Mouse (Mus musculus) midbrain, embryonic 16.5 days (tissue): Measurements from ENCODE around the gene Gsta3. TPM values are rescaled to one million over a fixed set of nuclear protein-coding genes. Genes with fewer than 3 reads are reported as not detected.

Source experiments
- ATAC-seq: fragments of 200-750 bp; cut with Nextera tagmentation; 2 replicates; pipeline ENCODE4 v1.8.0; 2017; ENCODE audit warnings: moderate TSS enrichment
- H3K27ac ChIP-seq: fragments of 300-500 bp; sonication (generic); 2 replicates; pipeline ENCODE4 v1.5.1; 2014; ENCODE audit warnings: mild to moderate bottlenecking, low read length, mixed read lengths
- H3K27me3 ChIP-seq: fragments of 300-500 bp; sonication (generic); 2 replicates; pipeline ENCODE4 v1.6.1; 2014; ENCODE audit warnings: low read depth, low read length, mixed read lengths; ENCODE audit not compliant: control insufficient read depth, insufficient read depth
- H3K36me3 ChIP-seq: fragments of 300-500 bp; sonication (generic); 2 replicates; pipeline ENCODE4 v1.6.1; 2014; ENCODE audit warnings: mild to moderate bottlenecking, low read length, moderate library complexity, mixed read lengths; ENCODE audit not compliant: control insufficient read depth, insufficient read depth
- H3K4me1 ChIP-seq: fragments of 300-500 bp; sonication (generic); 2 replicates; pipeline ENCODE4 v1.6.1; 2014; ENCODE audit warnings: mild to moderate bottlenecking, low read length, mixed read lengths; ENCODE audit not compliant: control insufficient read depth, insufficient read depth
- H3K4me2 ChIP-seq: fragments of 300-500 bp; sonication (generic); 2 replicates; pipeline ENCODE4 v1.6.1; 2014; ENCODE audit warnings: mild to moderate bottlenecking, low read length, mixed read lengths
- H3K4me3 ChIP-seq: fragments of 300-500 bp; sonication (generic); 2 replicates; pipeline ENCODE4 v1.5.1; 2014; ENCODE audit warnings: low read depth, mild to moderate bottlenecking, low read length, moderate library complexity, mixed read lengths
- H3K9ac ChIP-seq: fragments of 300-500 bp; sonication (generic); 2 replicates; pipeline ENCODE4 v1.6.1; 2014; ENCODE audit warnings: low read depth, low read length, mixed read lengths
- H3K9me3 ChIP-seq: fragments of 300-500 bp; sonication (generic); replicated peaks from 2 replicates; pipeline ENCODE4 v1.6.1; 2014; ENCODE audit warnings: mild to moderate bottlenecking, low read length, mixed read lengths; ENCODE audit not compliant: control insufficient read depth, poor library complexity, severe bottlenecking
- WGBS: fragments of 180-500 bp; shearing (Covaris S2); extraction: QIAGEN DNeasy Blood & Tissue Kit; methylation state at CpG from one replicate; pipeline ENCODE4 v1.1.7; 2014; 5-methylcytosine and 5-hydroxymethylcytosine counted together
- polyA plus RNA-seq: library from polyadenylated mRNA; unstranded; fragments of >200 nt; fragmentation: Nextera tagmentation; extraction: Ambion mirVana; gene quantifications from 2 replicates; pipeline ENCODE4 v1.2.1, GENCODE M21; 2015

Gene Gsta3
- polyA plus RNA-seq, 1 experiment from 2014 or later = 0.28 TPM

DNA sequence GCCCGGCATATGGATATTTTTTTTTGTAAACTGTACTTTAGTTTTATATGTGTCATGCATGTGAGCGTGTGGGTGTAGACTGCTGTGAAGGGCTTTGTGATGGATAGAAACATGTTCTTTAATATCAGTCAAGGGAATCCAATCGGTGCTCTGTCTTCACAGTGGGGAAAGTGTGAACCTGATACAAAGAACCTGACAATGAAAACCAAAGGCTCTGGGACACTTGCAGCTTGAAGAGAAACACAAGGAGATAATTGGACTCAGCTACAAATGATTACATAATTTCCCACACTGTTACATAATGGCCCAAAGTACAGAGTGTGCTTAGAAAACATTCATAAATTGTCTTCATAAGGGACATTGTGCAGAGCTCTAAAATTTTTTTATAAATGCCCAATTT is 65.1 kb downstream of the Gsta3 start:
- Histone ChIP-seq H3K9ac (no peak overlapping the region), H3K9me3 (no peaks in the 10 kb centered on the region), H3K27me3 (no peaks in the 10 kb centered on the region), H3K4me2 (no peak overlapping the region), H3K36me3 (no peaks in the 10 kb centered on the region), H3K4me3 (no peak overlapping the region), H3K27ac (no peak overlapping the region), H3K4me1 (no peaks in the 10 kb centered on the region)
- no peak for ATAC-seq
- WGBS = 90% methylated on average over 3 of the region's 3 CpGs

DNA sequence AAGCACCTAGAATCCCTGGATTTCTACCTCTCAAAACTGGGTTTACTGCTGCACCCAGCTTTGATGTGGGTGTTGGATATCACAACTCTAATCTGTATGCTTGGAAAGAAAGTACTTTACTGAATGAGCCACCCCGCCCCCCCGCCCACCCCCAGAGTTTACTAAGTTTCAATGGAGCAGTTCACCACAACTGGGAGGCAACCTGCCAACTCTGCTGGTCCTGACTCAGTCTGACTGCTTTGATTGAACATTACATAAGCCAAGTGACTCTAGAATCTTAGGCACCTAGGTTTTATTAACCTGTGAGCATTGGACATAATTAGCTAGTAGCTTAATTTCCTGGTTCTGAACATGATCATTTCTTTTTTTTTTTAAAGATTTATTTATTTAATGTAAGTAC is 73.9 kb downstream of the Gsta3 start:
- H3K4me2 ChIP-seq = no peak overlapping the region
- WGBS = 85% methylated on average over 2 of the region's 2 CpGs
- no peak overlapping the region for H3K9ac ChIP-seq
- H3K36me3 ChIP-seq = no peaks in the 10 kb centered on the region
- H3K4me3 ChIP-seq = no peak overlapping the region
- no peaks in the 10 kb centered on the region for H3K27me3 ChIP-seq
- H3K4me1 ChIP-seq = no peaks in the 10 kb centered on the region
- ATAC-seq = no peak
- H3K9me3 ChIP-seq = no peaks in the 10 kb centered on the region
- no peak overlapping the region for H3K27ac ChIP-seq

Other genes starting within 250 kb of the Gsta3 start
- 2.0 TPM in 2 replicates for gene Tram2, start 161.4 kb upstream of the Gsta3 start, polyA plus RNA-seq
- 18.8 and 20.7 TPM in 2 replicates for gene Tmem14a, start 22.0 kb upstream of the Gsta3 start, polyA plus RNA-seq
- gene Khdc1a, start 109.1 kb downstream of the Gsta3 start, polyA plus RNA-seq = not detected in 2 replicates
- not detected in 2 replicates for gene Khdc1c, start 127.7 kb downstream of the Gsta3 start, polyA plus RNA-seq
- 0.13 and 0.15 TPM in 2 replicates for gene Khdc1b, start 143.0 kb downstream of the Gsta3 start, polyA plus RNA-seq